Mouse (Mus musculus): ENCODE measurements at regions not wholly inside any gene's neighbourhood (a gene's known extent, or its start where the extent isn't known, plus 50 kb on each side); places are given as distances from the start of the nearest gene placed in this dataset.

- Histone ChIP-seq H3K4me1 (ENCODE audit: control insufficient read depth, insufficient read depth, low read length) (no peaks in the 10 kb centered on the region), H3K27me3 (replicated peaks; ENCODE audit: control insufficient read depth, insufficient read depth, low read length) (no peaks in the 10 kb centered on the region), H3K36me3 (ENCODE audit: control insufficient read depth, insufficient read depth, low read length) (no peaks in the 10 kb centered on the region), H3K4me3 (ENCODE audit: insufficient read depth, low read depth, low read length) (no peak overlapping the region), H3K27ac (ENCODE audit: insufficient read depth, low read depth, low read length) (no peak overlapping the region)
- TF ChIP-seq POLR2A (IDR thresholded peaks at IDR 0.05; ENCODE audit: low read depth, low read length): no peak
- TF ChIP-seq CTCF (conservative IDR thresholded peaks at IDR 0.05; ENCODE audit: insufficient read depth, insufficient read length, low read depth, low read length): no peak
- peak; percentile 46 for DNase-seq
- WGBS: 50% methylated on average over 6 of the region's 6 CpGs
These were observed 129.8 kb downstream of the Sall1 start for GRCm38 (mm10) chr8:88914190-88914589.

DNA sequence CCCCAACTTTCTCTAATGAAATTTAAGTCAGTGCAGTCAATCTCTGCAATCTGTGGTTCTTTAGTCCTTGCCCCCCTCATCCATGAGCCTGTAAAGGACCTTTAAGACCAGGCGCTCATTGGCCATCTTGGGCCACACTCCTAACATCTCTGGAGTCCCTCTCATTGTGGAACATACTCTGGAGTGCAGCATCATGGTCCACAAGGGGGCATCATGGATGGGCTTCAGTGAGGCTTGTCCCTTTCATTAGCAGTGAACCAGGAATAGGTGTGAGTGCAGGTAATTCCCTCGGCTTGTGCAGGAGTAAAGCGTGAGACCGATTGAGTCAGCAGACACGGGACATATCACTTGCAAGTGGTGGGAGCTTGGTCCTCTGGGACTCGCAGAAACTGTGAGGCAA is 137.7 kb downstream of the Sall1 start:
- DNase-seq: peak; percentile 34
- no peak overlapping the region for H3K27ac ChIP-seq (ENCODE audit: insufficient read depth, low read depth, low read length)
- no peaks in the 10 kb centered on the region for H3K27me3 ChIP-seq (replicated peaks; ENCODE audit: control insufficient read depth, insufficient read depth, low read length)
- no peak overlapping the region for H3K4me3 ChIP-seq (ENCODE audit: insufficient read depth, low read depth, low read length)
- WGBS: 76% methylated on average over 6 of the region's 6 CpGs
- TF ChIP-seq POLR2A (IDR thresholded peaks at IDR 0.05; ENCODE audit: low read depth, low read length): no peak
- peak; percentile 54 for TF ChIP-seq CTCF (conservative IDR thresholded peaks at IDR 0.05; ENCODE audit: insufficient read depth, insufficient read length, low read depth, low read length)
- no peaks in the 10 kb centered on the region for H3K4me1 ChIP-seq (ENCODE audit: control insufficient read depth, insufficient read depth, low read length)
- no peaks in the 10 kb centered on the region for H3K36me3 ChIP-seq (ENCODE audit: control insufficient read depth, insufficient read depth, low read length)

GRCm38 (mm10) chr8:88903094-88903493 is 140.9 kb downstream of the Sall1 start:
- Histone ChIP-seq H3K4me3 (ENCODE audit: insufficient read depth, low read depth, low read length) (no peak overlapping the region), H3K27ac (ENCODE audit: insufficient read depth, low read depth, low read length) (no peak overlapping the region), H3K36me3 (ENCODE audit: control insufficient read depth, insufficient read depth, low read length) (no peaks in the 10 kb centered on the region), H3K4me1 (ENCODE audit: control insufficient read depth, insufficient read depth, low read length) (no peaks in the 10 kb centered on the region), H3K27me3 (replicated peaks; ENCODE audit: control insufficient read depth, insufficient read depth, low read length) (no peaks in the 10 kb centered on the region)
- 66% methylated on average over 12 of the region's 12 CpGs for WGBS
- no peak for DNase-seq
- TF ChIP-seq CTCF (conservative IDR thresholded peaks at IDR 0.05; ENCODE audit: insufficient read depth, insufficient read length, low read depth, low read length) (no peak), POLR2A (IDR thresholded peaks at IDR 0.05; ENCODE audit: low read depth, low read length) (no peak)

- no peaks in the 10 kb centered on the region for H3K4me1 ChIP-seq (ENCODE audit: control insufficient read depth, insufficient read depth, low read length)
- WGBS: 82% methylated on average over 15 of the region's 15 CpGs
- H3K27ac ChIP-seq (ENCODE audit: insufficient read depth, low read depth, low read length): no peak overlapping the region
- no peak for DNase-seq
- no peaks in the 10 kb centered on the region for H3K36me3 ChIP-seq (ENCODE audit: control insufficient read depth, insufficient read depth, low read length)
- H3K4me3 ChIP-seq (ENCODE audit: insufficient read depth, low read depth, low read length): no peak overlapping the region
- H3K27me3 ChIP-seq (replicated peaks; ENCODE audit: control insufficient read depth, insufficient read depth, low read length): no peaks in the 10 kb centered on the region
- TF ChIP-seq POLR2A (IDR thresholded peaks at IDR 0.05; ENCODE audit: low read depth, low read length) (no peak), CTCF (conservative IDR thresholded peaks at IDR 0.05; ENCODE audit: insufficient read depth, insufficient read length, low read depth, low read length) (no peak)
These were observed 160.1 kb downstream of the Sall1 start for GRCm38 (mm10) chr8:88883751-88884390.

- no peak for TF ChIP-seq CTCF (conservative IDR thresholded peaks at IDR 0.05; ENCODE audit: insufficient read depth, insufficient read length, low read depth, low read length)
- no peak for TF ChIP-seq POLR2A (IDR thresholded peaks at IDR 0.05; ENCODE audit: low read depth, low read length)
- H3K27ac ChIP-seq (ENCODE audit: insufficient read depth, low read depth, low read length): no peak overlapping the region
- H3K4me1 ChIP-seq (ENCODE audit: control insufficient read depth, insufficient read depth, low read length): no peaks in the 10 kb centered on the region
- H3K4me3 ChIP-seq (ENCODE audit: insufficient read depth, low read depth, low read length): no peak overlapping the region
- no peaks in the 10 kb centered on the region for H3K27me3 ChIP-seq (replicated peaks; ENCODE audit: control insufficient read depth, insufficient read depth, low read length)
- H3K36me3 ChIP-seq (ENCODE audit: control insufficient read depth, insufficient read depth, low read length): no peaks in the 10 kb centered on the region
- peak; percentile 28 for DNase-seq
- 53% methylated on average over 7 of the region's 7 CpGs for WGBS
These were observed 164.1 kb downstream of the Sall1 start for GRCm38 (mm10) chr8:88879857-88880256.

GRCm38 (mm10) chr8:88877921-88878320 is 166.0 kb downstream of the Sall1 start:
- no peak for DNase-seq
- 52% methylated on average over 10 of the region's 10 CpGs for WGBS
- Histone ChIP-seq H3K27me3 (replicated peaks; ENCODE audit: control insufficient read depth, insufficient read depth, low read length) (no peaks in the 10 kb centered on the region), H3K4me3 (ENCODE audit: insufficient read depth, low read depth, low read length) (no peak overlapping the region), H3K27ac (ENCODE audit: insufficient read depth, low read depth, low read length) (no peak overlapping the region), H3K4me1 (ENCODE audit: control insufficient read depth, insufficient read depth, low read length) (no peaks in the 10 kb centered on the region), H3K36me3 (ENCODE audit: control insufficient read depth, insufficient read depth, low read length) (no peaks in the 10 kb centered on the region)
- TF ChIP-seq CTCF (conservative IDR thresholded peaks at IDR 0.05; ENCODE audit: insufficient read depth, insufficient read length, low read depth, low read length) (no peak), POLR2A (IDR thresholded peaks at IDR 0.05; ENCODE audit: low read depth, low read length) (no peak)

- no peak for TF ChIP-seq CTCF (conservative IDR thresholded peaks at IDR 0.05; ENCODE audit: insufficient read depth, insufficient read length, low read depth, low read length)
- no peak for TF ChIP-seq POLR2A (IDR thresholded peaks at IDR 0.05; ENCODE audit: low read depth, low read length)
- Histone ChIP-seq H3K4me3 (ENCODE audit: insufficient read depth, low read depth, low read length) (no peak overlapping the region), H3K4me1 (ENCODE audit: control insufficient read depth, insufficient read depth, low read length) (peaks cover 13% of the 10 kb centered on the region), H3K36me3 (ENCODE audit: control insufficient read depth, insufficient read depth, low read length) (no peaks in the 10 kb centered on the region), H3K27me3 (replicated peaks; ENCODE audit: control insufficient read depth, insufficient read depth, low read length) (no peaks in the 10 kb centered on the region), H3K27ac (ENCODE audit: insufficient read depth, low read depth, low read length) (peak overlapping the region; percentile 8; the same call in 1 of the 2 replicates)
- DNase-seq: peak; percentile 92
- 49% methylated on average over 10 of the region's 10 CpGs for WGBS
These were observed 166.1 kb downstream of the Cyld start for GRCm38 (mm10) chr8:88862846-88863455.
